Mouse (Mus musculus) hindbrain, embryonic 16.5 days (tissue): ENCODE results near the gene Abcc12. TPM values are rescaled to one million over a fixed set of nuclear protein-coding genes. Genes with fewer than 3 reads are reported as not detected.

Source experiments
- ATAC-seq: fragments of 200-750 bp; cut with Nextera tagmentation; 2 replicates; pipeline ENCODE4 v1.8.0; 2017; ENCODE audit warnings: moderate TSS enrichment, moderate library complexity
- H3K27ac ChIP-seq: fragments of 300-500 bp; sonication (generic); 2 replicates; pipeline ENCODE4 v1.5.1; 2014; ENCODE audit warnings: low read depth, mild to moderate bottlenecking, control low read depth, low read length, moderate library complexity
- H3K27me3 ChIP-seq: fragments of 300-500 bp; sonication (generic); replicated peaks from 2 replicates; pipeline ENCODE4 v1.6.1; 2014; ENCODE audit warnings: low read length; ENCODE audit not compliant: control insufficient read depth, insufficient read depth
- H3K36me3 ChIP-seq: fragments of 300-500 bp; sonication (generic); 2 replicates; pipeline ENCODE4 v1.6.1; 2014; ENCODE audit warnings: mild to moderate bottlenecking, low read length, moderate library complexity, mixed read lengths; ENCODE audit not compliant: control insufficient read depth, insufficient read depth
- H3K4me1 ChIP-seq: fragments of 300-500 bp; sonication (generic); 2 replicates; pipeline ENCODE4 v1.6.1; 2014; ENCODE audit warnings: low read depth, low read length; ENCODE audit not compliant: control insufficient read depth, insufficient read depth
- H3K4me2 ChIP-seq: fragments of 300-500 bp; sonication (generic); 2 replicates; pipeline ENCODE4 v1.6.1; 2014; ENCODE audit warnings: mild to moderate bottlenecking, low read length, control low read depth, moderate library complexity
- H3K4me3 ChIP-seq: fragments of 300-500 bp; sonication (generic); 2 replicates; pipeline ENCODE4 v1.5.1; 2014; ENCODE audit warnings: mild to moderate bottlenecking, low read length, control low read depth, moderate library complexity
- H3K9ac ChIP-seq: fragments of 300-500 bp; sonication (generic); 2 replicates; pipeline ENCODE4 v1.6.1; 2014; ENCODE audit warnings: low read depth, mild to moderate bottlenecking, control low read depth, low read length, moderate library complexity
- H3K9me3 ChIP-seq: fragments of 300-500 bp; sonication (generic); 2 replicates; pipeline ENCODE4 v1.6.1; 2014; ENCODE audit warnings: mild to moderate bottlenecking, low read length, moderate library complexity; ENCODE audit not compliant: control insufficient read depth
- WGBS: fragments of 180-500 bp; shearing (Covaris S2); extraction: QIAGEN DNeasy Blood & Tissue Kit; methylation state at CpG from one replicate; pipeline ENCODE4 v1.1.7; 2014; 5-methylcytosine and 5-hydroxymethylcytosine counted together
- polyA plus RNA-seq: library from polyadenylated mRNA; unstranded; fragments of >200 nt; fragmentation: Nextera tagmentation; extraction: Ambion mirVana; gene quantifications from 2 replicates; pipeline ENCODE4 v1.2.1, GENCODE M21; 2015

Gene Abcc12
- 0.20 and 0.26 TPM in 2 replicates for polyA plus RNA-seq

DNA sequence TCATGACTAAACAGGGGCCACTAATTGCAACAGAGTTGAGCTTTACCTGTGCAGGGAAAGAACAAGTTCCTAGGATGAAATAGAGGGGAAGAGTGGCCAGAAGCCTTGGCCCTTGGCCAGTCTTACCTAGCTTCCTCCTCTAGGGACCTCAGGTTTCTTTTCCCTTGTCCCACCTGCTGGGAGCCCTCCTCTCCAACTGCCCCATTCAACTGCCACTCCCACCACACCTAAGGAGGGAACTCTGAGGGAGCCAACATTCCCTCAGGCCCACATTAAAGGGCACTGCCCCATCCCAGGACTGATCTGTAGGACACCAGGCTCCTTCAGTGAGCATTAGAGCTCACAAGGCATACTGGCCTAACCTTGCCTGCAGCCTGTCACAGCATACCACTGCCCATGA, at the start of gene Abcc12:
TSS of gene Abcc12 (minus strand) at position 229 of the 400 bp plus-strand sequence.
- no peak within 1 kb of the TSS for H3K4me2 ChIP-seq
- no peaks in the 10 kb centered on the region for H3K36me3 ChIP-seq

GRCm38 (mm10) chr8:86630212-86630611, 49.7 kb upstream of the Abcc12 start:
- ATAC-seq: no peak

More for the DNA sequence above, at the start of gene Abcc12:
- Histone ChIP-seq H3K9ac (no peak within 1 kb of the TSS), H3K4me3 (no peak within 1 kb of the TSS), H3K9me3 (no peaks in the 10 kb centered on the region), H3K27ac (no peak within 1 kb of the TSS), H3K27me3 (no peaks in the 10 kb centered on the region), H3K4me1 (peaks cover 8% of the 10 kb centered on the region; the same call in 1 of the 2 replicates)
- no peak for ATAC-seq

DNA sequence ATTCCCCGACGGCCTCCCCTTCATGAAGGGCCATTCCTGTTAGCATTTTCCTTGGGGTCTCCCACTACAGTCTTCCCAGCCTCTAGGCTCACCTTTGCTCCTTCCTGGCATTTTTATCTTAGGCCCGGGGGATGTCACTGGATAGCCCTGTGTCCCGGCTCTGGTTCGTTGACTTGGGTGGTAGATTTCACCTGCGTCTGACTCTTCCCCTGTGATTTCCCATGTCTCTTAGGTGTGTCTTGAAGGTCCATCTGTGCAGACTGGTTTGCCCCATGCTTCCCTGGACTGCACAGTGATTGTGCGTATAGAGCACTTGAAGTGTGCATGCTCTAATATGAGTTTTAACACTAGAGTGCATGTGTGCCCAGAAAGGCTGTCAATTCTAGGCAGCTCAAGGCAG, 44.4 kb upstream of the Abcc12 start:
- Histone ChIP-seq H3K9me3 (no peaks in the 10 kb centered on the region), H3K4me2 (peak overlapping the region; percentile 80), H3K9ac (peak overlapping the region; percentile 56), H3K4me1 (peaks cover 13% of the 10 kb centered on the region), H3K4me3 (peak overlapping the region; percentile 88), H3K27ac (no peak overlapping the region), H3K27me3 (no peaks in the 10 kb centered on the region), H3K36me3 (no peaks in the 10 kb centered on the region)
- 56% methylated on average over 7 of the region's 7 CpGs for WGBS
- no peak for ATAC-seq

More at GRCm38 (mm10) chr8:86630212-86630611, 49.7 kb upstream of the Abcc12 start:
- Histone ChIP-seq H3K4me3 (no peak overlapping the region), H3K27ac (no peak overlapping the region), H3K36me3 (0 out of 2 replicates have a peak, but pooled peaks cover 3% of the 10 kb centered on the region), H3K9ac (no peak overlapping the region), H3K4me2 (no peak overlapping the region), H3K4me1 (peaks cover 7% of the 10 kb centered on the region), H3K27me3 (no peaks in the 10 kb centered on the region), H3K9me3 (no peaks in the 10 kb centered on the region)
- 92% methylated on average over 5 of the region's 5 CpGs for WGBS

DNA sequence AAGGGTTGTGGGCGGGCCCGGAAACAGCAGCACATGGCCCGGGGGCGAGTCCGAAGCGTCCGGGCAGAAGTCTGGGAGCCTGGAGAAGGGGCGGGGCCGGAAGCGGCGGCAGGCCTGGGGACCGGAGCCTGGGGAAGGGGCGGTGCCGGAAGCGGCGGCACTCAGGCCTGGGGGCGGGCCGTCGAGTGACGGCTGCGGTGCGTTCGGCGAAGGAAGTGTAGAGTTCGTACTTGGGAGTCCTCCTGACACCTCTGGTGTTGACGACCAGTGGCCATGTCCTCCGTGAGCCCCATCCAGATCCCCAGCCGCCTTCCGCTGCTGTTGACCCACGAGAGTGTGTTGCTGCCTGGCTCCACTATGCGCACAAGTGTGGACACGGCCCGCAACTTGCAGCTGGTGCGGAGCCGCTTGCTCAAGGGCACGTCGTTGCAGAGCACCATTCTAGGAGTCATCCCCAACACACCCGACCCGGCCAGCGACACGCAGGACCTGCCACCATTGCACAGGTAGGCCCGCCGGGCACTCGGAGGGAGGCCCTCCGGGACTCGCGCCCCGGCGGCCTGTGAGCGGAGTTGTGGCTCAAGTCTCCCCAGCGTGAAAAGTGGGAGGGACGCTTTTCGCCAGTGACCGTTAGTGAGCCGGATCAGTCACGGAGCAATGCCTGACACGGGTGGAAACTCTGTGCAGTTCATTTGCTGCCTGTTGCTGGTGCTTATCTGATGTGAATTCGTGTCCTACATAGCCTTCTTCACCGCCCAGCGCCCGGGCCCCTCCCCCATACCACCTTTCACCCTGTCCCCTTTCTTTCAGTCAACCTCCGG, 43.6 kb upstream of the Abcc12 start, which contains the start of gene Lonp2:
TSS of gene Lonp2 (plus strand) at position 133 of the 821 bp plus-strand sequence.
- peak; percentile 99 for ATAC-seq
- H3K27ac ChIP-seq: peak within 1 kb of the TSS; percentile 89
- H3K27me3 ChIP-seq: no peaks in the 10 kb centered on the region
- H3K9ac ChIP-seq: peak within 1 kb of the TSS; percentile 79
- no peaks in the 10 kb centered on the region for H3K36me3 ChIP-seq
- no peaks in the 10 kb centered on the region for H3K9me3 ChIP-seq
- peak within 1 kb of the TSS; percentile 88 for H3K4me3 ChIP-seq
- H3K4me2 ChIP-seq: peak within 1 kb of the TSS; percentile 80
- peaks cover 13% of the 10 kb centered on the region for H3K4me1 ChIP-seq
- WGBS: under 1% methylated on average over 58 of the region's 62 CpGs

- H3K36me3 ChIP-seq: no peaks in the 10 kb centered on the region
- peak overlapping the region; percentile 80 for H3K4me2 ChIP-seq
- H3K4me1 ChIP-seq: peaks cover 13% of the 10 kb centered on the region
- H3K4me3 ChIP-seq: peak overlapping the region; percentile 88
- H3K9me3 ChIP-seq: no peaks in the 10 kb centered on the region
- no peaks in the 10 kb centered on the region for H3K27me3 ChIP-seq
- peak overlapping the region; percentile 89 for H3K27ac ChIP-seq
- WGBS: 3% methylated on average over 10 of the region's 14 CpGs
- no peak for ATAC-seq
- H3K9ac ChIP-seq: peak overlapping the region; percentile 79
These were observed 43.0 kb upstream of the Abcc12 start for GRCm38 (mm10) chr8:86623551-86623910.

DNA sequence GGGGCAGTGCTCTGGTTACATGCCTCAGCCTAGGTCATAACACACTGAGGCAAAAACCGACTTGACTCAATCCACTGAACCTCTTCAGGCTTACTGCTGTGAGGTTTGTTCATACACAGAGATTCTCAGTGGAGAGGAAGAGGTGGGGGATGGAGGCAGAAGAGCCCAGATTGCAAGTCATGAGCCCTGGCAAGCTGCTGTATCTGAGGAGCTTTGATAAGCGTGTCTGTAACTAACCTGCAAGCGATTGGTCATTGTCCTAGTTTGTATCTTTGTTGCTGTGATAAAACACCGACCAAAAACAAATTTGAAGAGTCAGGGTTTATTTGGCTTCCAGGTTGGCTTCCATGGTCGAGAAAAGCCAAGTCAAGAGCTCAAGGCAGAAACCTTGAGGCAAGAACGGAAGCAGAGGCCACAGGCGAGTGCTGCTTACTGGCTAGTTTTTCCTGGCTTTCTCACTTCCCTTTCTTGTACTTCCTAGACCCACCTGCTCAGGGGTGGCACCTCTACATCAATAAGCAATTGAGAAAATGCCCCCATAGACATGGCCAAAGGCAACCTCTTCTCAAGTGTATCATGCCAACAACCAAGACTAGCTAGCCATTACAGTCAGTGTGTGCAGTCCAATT, 37.4 kb upstream of the Abcc12 start:
- no peak overlapping the region for H3K4me3 ChIP-seq
- WGBS: 73% methylated on average over 7 of the region's 7 CpGs
- H3K9ac ChIP-seq: no peak overlapping the region
- no peaks in the 10 kb centered on the region for H3K9me3 ChIP-seq
- ATAC-seq: no peak
- no peak overlapping the region for H3K27ac ChIP-seq
- no peaks in the 10 kb centered on the region for H3K27me3 ChIP-seq
- no peaks in the 10 kb centered on the region for H3K36me3 ChIP-seq
- H3K4me1 ChIP-seq: no peaks in the 10 kb centered on the region
- no peak overlapping the region for H3K4me2 ChIP-seq

GRCm38 (mm10) chr8:86615095-86615769, 34.7 kb upstream of the Abcc12 start:
- Histone ChIP-seq H3K4me2 (no peak overlapping the region), H3K4me1 (no peaks in the 10 kb centered on the region), H3K9me3 (no peaks in the 10 kb centered on the region), H3K9ac (no peak overlapping the region), H3K27ac (no peak overlapping the region), H3K27me3 (no peaks in the 10 kb centered on the region), H3K36me3 (no peaks in the 10 kb centered on the region), H3K4me3 (no peak overlapping the region)
- ATAC-seq: no peak
- 86% methylated on average over 6 of the region's 6 CpGs for WGBS

DNA sequence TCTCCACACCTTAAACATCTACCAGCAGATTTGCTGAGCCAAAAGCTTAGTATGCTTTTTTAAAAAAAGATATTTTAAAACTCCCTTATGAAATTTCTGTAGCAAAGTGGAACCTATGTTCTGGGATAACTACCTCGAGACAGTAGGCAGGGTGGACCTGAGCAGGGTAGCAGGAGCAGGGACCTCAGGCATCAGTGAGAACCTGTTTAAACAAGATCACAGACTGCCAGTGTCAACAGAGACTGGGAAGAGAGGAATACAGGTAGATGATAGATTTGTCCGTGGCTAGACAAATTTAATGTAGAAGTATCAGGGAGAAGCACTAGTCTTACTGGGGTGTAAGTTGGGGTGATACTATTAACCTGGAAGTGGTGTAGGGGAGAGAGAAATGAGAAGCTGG, 33.3 kb upstream of the Abcc12 start:
- ATAC-seq: no peak
- WGBS: 81% methylated on average over 2 of the region's 2 CpGs
- Histone ChIP-seq H3K27ac (no peak overlapping the region), H3K9me3 (no peaks in the 10 kb centered on the region), H3K9ac (no peak overlapping the region), H3K4me2 (no peak overlapping the region), H3K36me3 (no peaks in the 10 kb centered on the region), H3K27me3 (no peaks in the 10 kb centered on the region), H3K4me1 (no peaks in the 10 kb centered on the region), H3K4me3 (no peak overlapping the region)

DNA sequence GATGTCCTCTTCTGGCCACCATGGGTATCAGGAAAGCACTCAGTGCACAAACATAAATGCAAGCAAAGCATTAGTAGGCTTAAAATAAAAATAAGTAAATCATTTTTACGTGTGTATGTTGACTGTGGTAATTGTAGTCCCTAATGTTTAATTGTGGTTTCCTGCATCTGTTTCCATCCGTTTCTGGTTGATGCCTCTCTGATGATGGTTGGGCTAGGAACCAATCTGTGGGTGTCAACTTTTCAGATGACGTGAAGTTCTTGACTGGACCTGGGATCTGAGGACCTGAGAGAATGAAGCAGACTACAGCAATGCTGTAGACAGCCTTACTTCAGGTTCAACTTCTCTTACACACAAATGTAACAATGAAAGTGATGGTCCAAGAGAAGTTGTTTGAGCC, 24.2 kb upstream of the Abcc12 start:
- no peak overlapping the region for H3K4me2 ChIP-seq
- no peaks in the 10 kb centered on the region for H3K4me1 ChIP-seq
- no peak overlapping the region for H3K4me3 ChIP-seq
- no peak overlapping the region for H3K27ac ChIP-seq
- H3K36me3 ChIP-seq: no peaks in the 10 kb centered on the region
- WGBS: 88% methylated on average over 3 of the region's 3 CpGs
- no peaks in the 10 kb centered on the region for H3K9me3 ChIP-seq
- H3K27me3 ChIP-seq: no peaks in the 10 kb centered on the region
- H3K9ac ChIP-seq: no peak overlapping the region
- no peak for ATAC-seq
